Mouse (Mus musculus): ENCODE data around the gene Cep162. TPM values are rescaled to one million over a fixed set of nuclear protein-coding genes. Genes with fewer than 3 reads are reported as not detected.

The Cep162 gene
- total RNA-seq (2021): 10 to 100 TPM; 12.6 to 13.6 TPM

GRCm38 (mm10) chr9:87254903-87255695, at the start of gene Cep162:
TSS of gene Cep162 (minus strand) at chr9:87255536.
- intact Hi-C loops (cut with DNase I): loop anchor here (5.0 kb wide), 1 partner anchor 972 kb away; no protein-coding TSS in a partner anchor
- DNase-seq: peak; percentile 87

- no peak for DNase-seq
Observed at GRCm38 (mm10) chr9:87303196-87303595, 47.9 kb upstream of the Cep162 start.

GRCm38 (mm10) chr9:87298900-87299299, 43.6 kb upstream of the Cep162 start:
- intact Hi-C loops (cut with DNase I): no loop called here

More at GRCm38 (mm10) chr9:87303196-87303595, 47.9 kb upstream of the Cep162 start:
- intact Hi-C loops (cut with DNase I): no loop called here

GRCm38 (mm10) chr9:87297522-87297921, 42.2 kb upstream of the Cep162 start:
- DNase-seq: peak; percentile 24
- intact Hi-C loops (cut with DNase I): no loop called here

More at GRCm38 (mm10) chr9:87298900-87299299, 43.6 kb upstream of the Cep162 start:
- peak; percentile 83 for DNase-seq

- no peak for DNase-seq
- intact Hi-C loops (cut with DNase I): loop anchor here (5.0 kb wide), 1 partner anchor 972 kb away; no protein-coding TSS in a partner anchor
Observed at GRCm38 (mm10) chr9:87255696-87256030, 327 bp upstream of the Cep162 start.

- no peak for DNase-seq
- intact Hi-C loops (cut with DNase I): loop anchor here (5.0 kb wide), 1 partner anchor 221 kb away; no protein-coding TSS in a partner anchor
Observed at GRCm38 (mm10) chr9:87248118-87248517, 7.2 kb downstream of the Cep162 start.

- intact Hi-C loops (cut with DNase I): loop anchor here (5.0 kb wide), 1 partner anchor 220 kb away; no protein-coding TSS in a partner anchor
- DNase-seq: no peak
Observed at GRCm38 (mm10) chr9:87247678-87248077, 7.7 kb downstream of the Cep162 start.

- intact Hi-C loops (cut with DNase I): no loop called here
- no peak for DNase-seq
Observed at GRCm38 (mm10) chr9:87213204-87213603, 42.1 kb downstream of the Cep162 start.

- intact Hi-C loops (cut with DNase I): no loop called here
- DNase-seq: no peak
Observed at GRCm38 (mm10) chr9:87210830-87211339, 44.5 kb downstream of the Cep162 start.

GRCm38 (mm10) chr9:87202431-87202830, 52.9 kb downstream of the Cep162 start:
- intact Hi-C loops (cut with DNase I): no loop called here
- no peak for DNase-seq

- DNase-seq: no peak
- intact Hi-C loops (cut with DNase I): no loop called here
Observed at GRCm38 (mm10) chr9:87200919-87201318, 54.4 kb downstream of the Cep162 start.

GRCm38 (mm10) chr9:87200426-87200825, 54.9 kb downstream of the Cep162 start:
- intact Hi-C loops (cut with DNase I): no loop called here
- DNase-seq: no peak

- intact Hi-C loops (cut with DNase I): no loop called here
- no peak for DNase-seq
Observed at GRCm38 (mm10) chr9:87198036-87198435, 57.3 kb downstream of the Cep162 start.

- no peak for DNase-seq
- intact Hi-C loops (cut with DNase I): no loop called here
Observed at GRCm38 (mm10) chr9:87197277-87197676, 58.1 kb downstream of the Cep162 start.

GRCm38 (mm10) chr9:87193721-87194120, 61.6 kb downstream of the Cep162 start:
- DNase-seq: no peak
- intact Hi-C loops (cut with DNase I): no loop called here

GRCm38 (mm10) chr9:87187336-87187735, 68.0 kb downstream of the Cep162 start:
- intact Hi-C loops (cut with DNase I): no loop called here
- no peak for DNase-seq

GRCm38 (mm10) chr9:87182231-87182630, 73.1 kb downstream of the Cep162 start:
- intact Hi-C loops (cut with DNase I): no loop called here
- DNase-seq: no peak

- intact Hi-C loops (cut with DNase I): no loop called here
- no peak for DNase-seq
Observed at GRCm38 (mm10) chr9:87178534-87178933, 76.8 kb downstream of the Cep162 start.

GRCm38 (mm10) chr9:87171517-87171916, 83.8 kb downstream of the Cep162 start:
- intact Hi-C loops (cut with DNase I): no loop called here
- DNase-seq: no peak

GRCm38 (mm10) chr9:87170891-87171290, 84.4 kb downstream of the Cep162 start:
- intact Hi-C loops (cut with DNase I): no loop called here
- DNase-seq: peak; percentile 25

- intact Hi-C loops (cut with DNase I): no loop called here
- no peak for DNase-seq
Observed at GRCm38 (mm10) chr9:87169144-87169543, 86.2 kb downstream of the Cep162 start.

GRCm38 (mm10) chr9:87168051-87168450, 87.3 kb downstream of the Cep162 start:
- DNase-seq: no peak
- intact Hi-C loops (cut with DNase I): no loop called here
